Mouse (Mus musculus) thymus, postnatal 0 days (tissue): Measurements from ENCODE around the gene Arrb1. TPM values are rescaled to one million over a fixed set of nuclear protein-coding genes. Genes with fewer than 3 reads are reported as not detected.
A peak's percentile ranks its signal among the peaks of the same experiment; 100 is the strongest.

Experiments
- DNase-seq: peaks from one replicate; pipeline ENCODE4 v3.0.0-alpha.2; 2015; ENCODE audit warnings: low spot score
- polyA plus RNA-seq: library from polyadenylated mRNA; unstranded; fragments of >200 nt; fragmentation: Nextera tagmentation; extraction: Ambion mirVana; gene quantifications from 2 replicates; pipeline ENCODE4 v1.2.1, GENCODE M21; 2015

The Arrb1 gene
- polyA plus RNA-seq, 1 experiment from 2014 or later, result 5.2 TPM

- DNase-seq, result no peak
These were observed 2.0 kb downstream of the Arrb1 start for GRCm38 (mm10) chr7:99537183-99537756.

DNA sequence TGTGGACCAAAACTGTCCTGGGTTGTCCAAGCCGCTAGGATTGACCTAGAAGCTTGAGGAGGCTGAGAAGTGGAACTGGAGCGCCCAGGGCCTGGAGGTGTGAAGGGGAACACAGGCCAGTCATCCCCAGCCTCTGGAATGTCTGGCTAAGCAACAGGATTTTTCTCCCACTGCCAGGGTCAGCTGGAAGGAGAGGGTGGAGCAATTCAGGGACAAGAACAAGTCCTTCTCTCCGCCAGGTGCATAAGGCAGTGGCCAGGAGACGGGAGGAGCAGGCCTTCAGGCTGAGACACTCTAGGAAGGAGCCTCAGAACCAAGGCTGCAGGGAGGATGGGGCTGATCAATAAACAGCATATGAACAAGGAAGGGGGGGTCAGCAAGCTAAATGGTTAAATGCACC lies 3.2 kb downstream of the Arrb1 start:
- DNase-seq, result no peak

- no peak for DNase-seq
These were observed 4.1 kb downstream of the Arrb1 start for GRCm38 (mm10) chr7:99539201-99539891.

DNA sequence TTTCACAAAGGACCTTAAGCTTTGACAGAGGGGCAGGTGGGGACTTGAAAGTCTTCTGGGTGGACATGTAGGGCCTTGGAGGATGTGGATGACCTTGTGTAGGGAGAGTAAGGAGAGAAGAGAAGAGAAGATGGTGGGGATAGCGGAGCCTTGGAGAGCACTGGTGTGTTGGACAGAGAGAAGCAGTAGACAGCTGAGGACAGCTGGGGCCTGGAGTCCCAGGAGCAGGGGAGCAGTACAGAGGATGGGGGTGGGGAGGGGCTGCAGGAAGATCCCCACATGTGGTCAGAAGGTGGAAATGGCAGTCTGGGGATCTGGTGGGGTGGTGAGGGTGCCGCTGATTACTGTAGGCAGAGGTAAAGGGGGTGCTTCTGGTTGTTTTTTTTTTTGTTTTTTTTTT lies 4.8 kb downstream of the Arrb1 start:
- DNase-seq, result no peak

- no peak for DNase-seq
These were observed 5.9 kb downstream of the Arrb1 start for GRCm38 (mm10) chr7:99541204-99541603.

GRCm38 (mm10) chr7:99544272-99544671 lies 9.0 kb downstream of the Arrb1 start:
- DNase-seq, result no peak

- DNase-seq, result peak; percentile 60
These were observed 10.8 kb downstream of the Arrb1 start for GRCm38 (mm10) chr7:99545885-99546745.

- no peak for DNase-seq
These were observed 12.6 kb downstream of the Arrb1 start for GRCm38 (mm10) chr7:99547584-99548487.

- no peak for DNase-seq
These were observed 14.4 kb downstream of the Arrb1 start for GRCm38 (mm10) chr7:99549668-99550067.

- DNase-seq, result no peak
These were observed 16.4 kb downstream of the Arrb1 start for GRCm38 (mm10) chr7:99551623-99552022.

- no peak for DNase-seq
These were observed 18.1 kb downstream of the Arrb1 start for GRCm38 (mm10) chr7:99553222-99553884.

GRCm38 (mm10) chr7:99553885-99554269 lies 18.6 kb downstream of the Arrb1 start:
- DNase-seq, result no peak

DNA sequence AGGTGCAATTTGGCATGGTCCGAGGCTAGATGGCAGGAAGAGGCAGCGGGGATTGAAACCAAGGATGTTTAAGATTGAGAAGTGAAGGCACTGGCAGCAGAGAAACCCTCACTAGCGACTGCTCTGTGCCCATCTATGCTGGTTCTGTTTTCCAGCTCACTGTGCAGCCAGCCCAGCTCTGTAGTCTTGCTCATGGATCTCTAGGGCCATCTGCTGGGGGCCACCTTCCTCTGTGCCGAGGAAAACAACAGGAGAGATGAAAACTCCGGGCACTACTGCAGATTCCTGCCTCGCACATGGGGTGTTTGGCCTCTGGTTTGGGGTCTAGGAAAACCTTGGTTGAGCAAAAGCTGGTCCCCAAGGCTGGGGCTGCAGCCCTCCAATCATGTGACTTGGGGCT lies 20.6 kb downstream of the Arrb1 start:
- DNase-seq, result peak; percentile 28

- no peak for DNase-seq
These were observed 23.8 kb downstream of the Arrb1 start for GRCm38 (mm10) chr7:99559091-99559490.

- no peak for DNase-seq
These were observed 27.2 kb downstream of the Arrb1 start for GRCm38 (mm10) chr7:99562478-99562877.

DNA sequence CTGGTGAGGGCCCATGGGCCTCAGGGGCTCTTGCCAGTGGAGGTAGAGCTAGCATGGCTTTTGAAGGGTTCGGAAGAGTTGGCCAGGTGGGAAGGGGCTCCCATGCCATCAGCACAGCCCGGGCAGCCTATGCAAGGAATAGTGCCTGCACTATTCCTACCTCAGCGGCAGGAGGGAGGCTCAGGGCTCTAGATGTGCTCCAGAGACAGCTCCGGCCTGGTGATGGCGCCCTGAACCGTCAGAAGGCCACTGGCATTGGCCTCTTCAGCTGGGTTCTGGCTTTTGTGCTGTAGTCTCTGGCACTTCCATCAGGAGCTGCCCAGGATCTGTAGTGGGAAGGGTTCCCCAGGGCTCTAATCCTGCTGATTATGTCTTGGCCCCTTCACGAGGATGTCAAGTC lies 28.0 kb downstream of the Arrb1 start:
- DNase-seq, result no peak

- no peak for DNase-seq
These were observed 30.1 kb downstream of the Arrb1 start for GRCm38 (mm10) chr7:99565325-99565881.

DNA sequence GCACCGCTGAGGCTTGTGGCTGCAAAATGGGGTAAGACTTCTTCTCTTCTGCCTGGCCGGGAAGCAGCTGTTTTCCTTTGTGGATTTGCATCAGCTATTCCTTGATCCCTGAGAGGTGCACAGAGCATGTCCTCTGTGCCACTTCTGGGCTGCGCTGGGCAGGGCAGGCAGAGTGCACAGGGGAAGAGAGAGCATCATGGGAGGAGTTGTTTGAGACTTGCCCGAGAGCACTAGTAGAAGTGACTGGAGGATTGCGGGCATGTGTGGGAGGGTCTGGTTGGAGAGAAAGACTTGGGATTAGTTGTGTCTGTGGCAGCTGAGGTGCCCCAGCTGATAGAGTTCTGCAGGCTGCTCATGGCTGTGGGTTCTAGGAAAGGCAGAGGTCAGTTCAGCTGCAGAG lies 35.4 kb downstream of the Arrb1 start:
- DNase-seq, result no peak

- DNase-seq, result peak; percentile 87
These were observed 37.7 kb downstream of the Arrb1 start for GRCm38 (mm10) chr7:99572931-99573330.

GRCm38 (mm10) chr7:99573351-99573750 lies 38.1 kb downstream of the Arrb1 start:
- DNase-seq, result no peak
